Mouse (Mus musculus) NIH3T3 (cell line): ENCODE data around the gene Gatad2a.

Experiments
- DNase-seq: peaks from one replicate; pipeline ENCODE4 v3.0.0-alpha.2; 2012; ENCODE audit warnings: low read depth

The Gatad2a gene

DNA sequence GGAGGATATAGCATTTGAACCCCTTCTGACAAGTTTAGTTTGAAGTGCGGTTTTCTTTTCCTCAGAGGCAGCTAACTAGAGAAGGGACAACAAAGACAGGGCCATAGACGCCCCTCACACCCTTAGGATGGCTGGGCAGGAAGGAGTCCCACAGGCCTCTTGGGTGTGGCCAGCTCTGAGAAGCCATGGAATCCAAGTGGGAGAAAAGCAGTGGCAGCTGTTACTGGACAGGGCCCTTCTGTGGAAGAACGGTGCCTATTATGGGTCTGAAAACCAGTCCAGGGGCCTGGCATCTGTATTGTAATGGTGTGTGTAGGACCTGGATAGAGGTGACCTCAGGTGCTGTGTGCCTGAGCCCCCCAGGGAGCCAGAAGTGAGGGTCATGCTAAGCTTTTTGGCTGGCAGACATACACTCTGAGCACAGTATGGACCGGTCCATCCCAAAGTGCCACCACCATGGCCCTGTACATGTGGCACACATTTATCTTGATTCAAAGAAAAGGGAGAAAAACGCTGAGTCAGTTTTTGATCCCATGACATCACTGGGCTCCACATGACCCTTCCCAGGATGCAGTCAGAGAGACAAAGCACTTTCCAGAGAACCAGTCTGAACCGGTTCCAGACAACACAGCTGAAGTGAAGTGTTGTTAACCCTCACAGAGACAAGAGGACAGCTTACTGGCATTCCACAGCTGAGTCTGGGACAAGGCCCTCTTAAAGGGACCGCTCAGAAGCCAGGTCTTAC, 60.0 kb downstream of the Gatad2a start:
- peak; percentile 83 for DNase-seq

- no peak for DNase-seq
These were observed 60.8 kb downstream of the Gatad2a start for GRCm38 (mm10) chr8:69935431-69935830.

- no peak for DNase-seq
These were observed 61.6 kb downstream of the Gatad2a start for GRCm38 (mm10) chr8:69934582-69934981.

DNA sequence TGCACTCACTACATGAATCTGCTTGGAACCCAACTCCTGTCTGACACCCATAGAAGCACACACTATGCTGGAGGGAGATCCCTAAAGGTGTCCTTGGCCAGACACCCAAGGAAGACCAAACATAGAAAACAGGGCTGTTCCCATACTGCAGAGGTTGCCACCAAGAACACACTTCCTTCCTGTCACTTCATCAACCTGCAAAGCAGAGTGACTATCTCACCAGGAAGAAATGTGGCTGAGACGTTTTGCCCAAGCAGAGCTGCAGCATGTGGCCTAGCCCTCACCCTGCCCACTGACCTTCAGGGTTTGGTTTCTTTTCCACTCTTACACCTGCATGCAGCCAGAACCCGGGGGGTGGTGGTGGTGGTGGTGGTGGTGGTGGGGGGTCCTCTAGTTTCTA, 62.4 kb downstream of the Gatad2a start:
- DNase-seq: no peak

DNA sequence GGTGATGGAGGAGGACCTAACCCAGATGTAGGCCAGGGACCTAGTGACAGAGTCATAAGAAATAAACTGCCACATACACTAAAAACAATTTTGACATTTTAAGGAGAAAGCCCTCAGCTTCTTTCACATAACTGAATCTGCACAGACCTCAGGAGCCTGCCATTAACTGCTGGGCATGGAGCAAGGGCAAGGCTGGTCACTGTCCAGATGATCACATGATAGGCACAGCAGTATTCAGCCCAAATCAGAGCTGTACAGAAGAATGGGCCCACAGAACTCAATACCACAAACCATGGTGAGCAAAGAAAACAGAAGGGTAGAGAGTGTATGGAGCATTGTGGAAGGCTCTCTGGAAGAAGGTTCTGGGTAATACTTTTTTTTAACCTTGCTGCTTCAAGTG, 69.3 kb downstream of the Gatad2a start:
- no peak for DNase-seq

DNA sequence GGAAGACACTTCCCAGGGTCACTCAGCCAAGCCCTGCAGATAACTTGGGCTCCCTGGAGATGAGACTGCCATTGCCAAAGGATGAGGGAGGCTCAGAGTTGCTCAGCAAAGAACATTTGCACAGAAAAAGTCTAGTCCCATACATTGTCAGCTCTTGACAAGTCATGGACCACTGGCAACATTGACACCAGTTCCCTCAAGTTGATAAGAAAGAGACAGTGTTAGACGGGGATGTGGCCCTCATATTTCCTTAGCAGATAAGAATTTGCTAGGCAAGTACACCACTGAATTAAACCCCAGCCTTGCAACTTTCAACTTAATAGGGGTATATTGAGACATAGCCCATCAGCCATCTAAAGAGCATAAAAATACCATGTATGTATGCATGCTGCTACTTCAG, 72.2 kb downstream of the Gatad2a start:
- DNase-seq: no peak

DNA sequence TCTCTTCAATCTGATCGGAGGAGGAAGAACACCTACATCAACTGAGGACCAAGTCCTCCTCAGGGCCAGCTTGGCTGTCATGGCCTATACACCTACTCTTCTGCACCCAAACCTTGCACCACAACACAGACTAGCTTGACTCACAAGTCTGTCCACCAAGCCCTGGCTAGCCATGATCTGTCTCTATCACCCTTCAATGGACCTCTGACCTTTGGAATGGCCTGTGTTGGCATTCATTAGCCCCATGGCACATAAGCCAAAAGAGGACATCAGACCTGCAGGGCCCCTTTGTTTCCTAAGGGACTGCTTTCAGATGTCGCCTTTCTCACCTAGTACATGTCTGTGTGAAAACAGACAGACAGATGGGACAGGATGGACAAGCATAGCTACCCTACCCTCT, 75.0 kb downstream of the Gatad2a start:
- no peak for DNase-seq

GRCm38 (mm10) chr8:69919876-69920662, 76.1 kb downstream of the Gatad2a start:
- peak; percentile 46 for DNase-seq

DNA sequence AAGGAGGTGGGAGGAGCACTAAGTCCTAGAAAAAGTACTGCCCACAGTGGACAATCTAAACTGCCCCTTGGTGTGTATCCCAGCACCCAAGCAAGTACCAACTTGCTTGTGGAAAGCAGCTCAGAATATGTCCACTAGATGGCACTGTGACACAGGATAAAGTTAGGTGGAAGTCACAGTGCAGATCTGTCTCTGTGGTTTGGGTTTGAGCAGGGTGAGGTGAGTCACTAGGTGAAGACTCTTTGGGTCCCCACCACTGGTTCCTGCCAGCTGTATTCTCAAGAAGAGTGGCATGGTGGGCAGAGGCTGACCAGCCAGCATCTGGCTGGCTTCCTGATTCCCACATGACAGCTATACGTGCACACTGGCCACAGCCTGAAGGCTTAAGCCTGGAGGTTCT, 77.2 kb downstream of the Gatad2a start:
- peak; percentile 95 for DNase-seq

DNA sequence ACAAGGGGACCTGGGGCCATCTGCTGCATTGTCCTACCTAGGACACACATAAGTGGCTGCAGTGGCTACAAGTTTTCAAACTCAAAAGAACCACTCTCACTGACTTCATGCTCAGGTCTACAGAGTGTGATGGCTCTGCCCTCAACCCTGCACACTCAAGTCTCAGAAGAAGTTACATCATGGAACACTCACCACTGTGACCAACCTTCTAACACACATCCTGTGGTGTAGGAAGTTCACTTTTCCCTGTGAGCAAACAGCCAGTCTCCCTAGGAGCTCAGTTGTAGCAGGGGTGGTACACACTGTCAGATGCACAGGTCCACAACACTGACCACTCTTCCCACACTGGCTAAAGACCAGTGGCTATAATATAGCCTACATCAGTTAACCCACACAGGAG, 77.7 kb downstream of the Gatad2a start:
- DNase-seq: no peak

GRCm38 (mm10) chr8:69915748-69916147, 80.4 kb downstream of the Gatad2a start:
- peak; percentile 36 for DNase-seq

GRCm38 (mm10) chr8:69914526-69914925, 81.7 kb downstream of the Gatad2a start:
- no peak for DNase-seq

- DNase-seq: no peak
These were observed 83.6 kb downstream of the Gatad2a start for GRCm38 (mm10) chr8:69912478-69913074.

DNA sequence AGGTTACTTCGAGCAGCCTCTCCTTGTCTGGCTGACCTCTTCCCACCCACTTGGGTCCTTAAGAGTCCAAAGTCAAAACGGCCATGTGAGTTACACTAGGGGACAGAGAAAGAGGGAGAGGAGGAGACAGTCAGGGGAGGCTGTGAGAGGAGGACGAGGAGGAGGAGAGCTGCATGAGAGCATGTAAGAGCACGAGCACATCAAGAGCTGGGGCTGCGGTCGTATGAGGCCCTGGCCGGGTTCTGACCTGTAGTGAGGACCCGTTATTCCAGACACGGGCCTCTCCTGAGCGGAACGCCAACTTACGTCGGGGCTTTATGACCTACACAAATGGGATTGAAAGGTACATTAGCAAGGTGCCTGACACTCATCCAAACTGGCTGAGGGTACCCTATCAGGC, 84.3 kb downstream of the Gatad2a start:
- no peak for DNase-seq

- no peak for DNase-seq
These were observed 89.1 kb downstream of the Gatad2a start for GRCm38 (mm10) chr8:69907106-69907505.

GRCm38 (mm10) chr8:69906260-69906659, 89.9 kb downstream of the Gatad2a start:
- no peak for DNase-seq

DNA sequence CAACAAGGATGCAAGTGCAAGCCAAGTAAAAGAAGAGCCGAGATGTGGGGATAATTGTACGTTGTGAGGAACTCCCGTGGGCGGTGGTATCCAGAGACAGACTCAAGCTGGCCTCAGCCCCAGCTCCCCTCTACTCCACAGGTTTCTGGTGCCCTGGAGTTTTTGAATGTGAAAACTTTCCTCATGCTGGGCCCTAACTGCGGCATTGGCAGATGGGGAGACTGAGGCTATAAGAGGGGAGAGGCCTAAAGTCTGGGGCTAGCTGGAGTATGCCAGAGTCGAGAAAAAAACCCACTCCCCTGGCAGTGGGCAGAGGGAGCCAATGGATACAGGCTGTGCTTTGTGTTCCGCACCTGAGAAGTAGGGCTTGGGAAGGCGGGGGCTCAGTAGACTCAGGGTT, 92.1 kb downstream of the Gatad2a start:
- no peak for DNase-seq

DNA sequence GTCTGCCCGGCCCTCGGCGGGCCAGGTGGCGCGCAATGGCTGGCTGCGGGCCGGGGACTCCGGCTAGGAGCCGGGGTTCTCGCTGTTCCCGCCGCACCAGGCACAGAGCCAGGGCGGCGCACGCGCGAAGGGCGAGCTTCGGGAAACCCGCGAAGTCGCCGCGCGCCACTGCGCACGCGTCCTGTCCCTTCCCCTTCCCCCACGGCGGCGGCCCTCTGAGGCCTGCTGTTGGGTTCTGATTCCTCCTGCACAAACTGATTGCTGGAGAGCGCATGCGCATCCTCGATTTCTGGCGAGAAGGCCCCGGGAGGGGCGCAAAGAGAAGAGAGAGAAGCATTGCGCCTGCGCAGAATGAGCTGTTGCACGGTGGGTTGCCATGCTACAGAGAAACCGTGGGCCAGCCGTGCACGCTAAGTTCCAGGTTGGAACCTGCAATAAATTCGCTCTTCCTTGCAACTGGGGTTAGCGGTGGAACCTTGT, 93.1 kb downstream of the Gatad2a start:
- DNase-seq: peak; percentile 100

DNA sequence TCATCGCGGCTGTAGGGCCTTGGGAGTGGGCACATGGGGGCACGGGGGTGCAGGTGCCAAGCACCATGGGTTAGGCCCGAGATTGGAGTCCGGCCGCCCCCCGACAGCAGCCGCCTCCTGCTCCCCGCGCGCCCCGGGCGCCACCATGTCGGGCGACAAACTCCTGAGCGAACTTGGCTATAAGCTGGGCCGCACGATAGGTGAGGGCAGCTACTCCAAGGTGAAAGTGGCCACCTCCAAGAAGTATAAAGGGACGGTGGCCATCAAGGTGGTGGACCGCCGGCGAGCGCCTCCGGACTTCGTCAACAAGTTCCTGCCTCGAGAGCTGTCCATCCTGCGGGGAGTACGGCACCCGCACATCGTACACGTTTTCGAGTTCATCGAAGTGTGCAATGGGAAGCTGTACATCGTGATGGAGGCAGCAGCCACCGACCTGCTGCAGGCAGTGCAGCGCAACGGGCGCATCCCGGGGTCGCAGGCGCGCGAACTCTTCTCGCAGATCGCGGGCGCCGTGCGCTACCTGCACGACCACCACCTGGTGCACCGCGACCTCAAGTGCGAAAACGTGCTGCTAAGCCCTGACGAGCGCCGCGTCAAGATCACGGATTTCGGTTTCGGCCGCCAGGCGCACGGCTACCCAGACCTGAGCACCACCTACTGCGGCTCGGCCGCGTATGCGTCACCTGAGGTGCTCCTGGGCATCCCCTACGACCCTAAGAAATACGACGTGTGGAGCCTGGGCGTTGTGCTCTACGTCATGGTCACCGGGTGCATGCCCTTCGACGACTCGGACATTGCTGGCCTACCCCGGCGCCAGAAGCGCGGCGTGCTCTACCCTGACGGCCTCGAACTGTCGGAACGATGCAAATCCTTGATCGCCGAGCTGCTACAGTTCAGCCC, 93.8 kb downstream of the Gatad2a start, which contains the start of the genes Tssk6, Ndufa13 and Yjefn3:
Gene Tssk6 (plus strand): TSS at position 22 of the 900 bp plus-strand sequence.
Gene Ndufa13 (minus strand): TSS at position 396 of the 900 bp plus-strand sequence.
Gene Yjefn3 (minus strand): TSS at position 550 of the 900 bp plus-strand sequence.
- no peak for DNase-seq

DNA sequence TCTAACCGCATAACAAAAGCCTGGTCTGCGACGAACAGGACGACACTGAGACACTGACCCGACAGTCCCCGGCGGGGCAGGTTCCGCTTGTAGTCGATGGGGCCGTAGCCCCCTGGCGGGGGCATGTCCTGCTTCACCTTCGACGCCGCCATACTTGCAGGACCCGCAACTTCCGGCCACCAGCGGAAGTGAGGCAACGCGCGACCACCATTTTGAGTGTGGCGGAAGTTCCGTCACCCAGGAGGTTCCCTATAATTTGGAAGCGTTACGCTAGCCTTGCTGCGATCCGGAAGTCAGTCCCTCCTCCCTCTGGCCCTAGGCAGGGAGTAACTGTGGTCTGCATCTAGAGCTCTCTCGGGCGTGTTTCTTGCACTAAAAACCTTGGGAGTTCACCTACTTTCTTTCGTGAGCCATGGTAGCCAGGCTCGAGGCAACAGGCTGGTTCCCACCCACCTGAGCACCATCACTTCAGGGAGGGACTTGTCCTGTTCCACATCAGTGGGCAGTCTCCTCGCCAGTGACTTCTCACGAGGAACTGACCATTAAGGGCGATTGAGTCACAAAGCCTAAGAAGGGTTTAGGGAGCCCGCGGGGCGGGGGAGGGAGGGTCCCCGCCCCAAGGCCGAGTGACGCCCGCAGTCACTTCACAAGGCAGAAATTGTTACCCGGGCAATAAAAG, 94.6 kb downstream of the Gatad2a start:
- peak; percentile 99 for DNase-seq

GRCm38 (mm10) chr8:69900895-69901451, 95.2 kb downstream of the Gatad2a start:
- peak; percentile 25 for DNase-seq
